8 mouse cellular contexts compared by ENCODE assay signal in genomic region chr8:70500386-70501301, GRCm38 (mm10). TPM values are rescaled to one million over a fixed set of nuclear protein-coding genes. Genes with fewer than 3 reads are reported as not detected.
A peak's percentile ranks its signal among the peaks of the same experiment; 100 is the strongest.
DNase-seq lines count a peak whose midpoint lies in the region; ATAC-seq and TF ChIP-seq lines count a peak whose summit lies in the region.

No protein-coding gene starts in this region.

- no peaks in the 10 kb centered on the region for H3K79me2 ChIP-seq in CH12.LX (replicated peaks; ENCODE audit: control insufficient read depth, extremely low read depth, insufficient read depth, poor library complexity, severe bottlenecking)

- TF ChIP-seq RAD21 in CH12.LX (IDR thresholded peaks at IDR 0.05; ENCODE audit: low read depth, low read length) = no peak

- WGBS in forebrain, embryonic 10.5 days = 6% methylated on average over 39 of the region's 39 CpGs
- WGBS in forebrain, embryonic 16.5 days = 5% methylated on average over 39 of the region's 39 CpGs
- WGBS in limb, embryonic 12.5 days = 14% methylated on average over 39 of the region's 39 CpGs
- 11% methylated on average over 39 of the region's 39 CpGs for WGBS in neural tube, embryonic 15.5 days

- dilution Hi-C loops in CH12.LX (cut with MboI; ENCODE audit: extremely low pct_ligation_motif_present, extremely low pct_unique_long_range_greater_than_20kb, low sequenced_read_pairs) = no loop called here

- no peak overlapping the region for H3K9ac ChIP-seq in forebrain, embryonic 16.5 days (replicated peaks; ENCODE audit: low read depth, low read length)
- no peak overlapping the region for H3K9ac ChIP-seq in CH12.LX (ENCODE audit: insufficient read depth, low read depth)
- peak overlapping the region; percentile 40; the same call in 1 of the 2 replicates for H3K9ac ChIP-seq in limb, embryonic 12.5 days (replicated peaks)
- H3K9ac ChIP-seq in neural tube, embryonic 15.5 days (replicated peaks) = no peak overlapping the region

- peaks cover 12% of the 10 kb centered on the region for H3K36me3 ChIP-seq in forebrain, embryonic 10.5 days (replicated peaks)
- H3K36me3 ChIP-seq in forebrain, embryonic 16.5 days (ENCODE audit: control insufficient read depth, insufficient read depth) = peaks cover 2% of the 10 kb centered on the region; the same call in 1 of the 2 replicates
- H3K36me3 ChIP-seq in CH12.LX (replicated peaks in 1 of 2; ENCODE audit: control insufficient read depth in 1 of 2, insufficient read depth in 1 of 2, low read length in 1 of 2) = peaks cover 0 to 21% of the 10 kb centered on the region in 2 experiments
- 0 out of 2 replicates have a peak, but pooled peaks cover 7% of the 10 kb centered on the region for H3K36me3 ChIP-seq in limb, embryonic 12.5 days
- H3K36me3 ChIP-seq in neural tube, embryonic 15.5 days = peaks cover 3% of the 10 kb centered on the region; the same call in 1 of the 2 replicates

- in situ Hi-C loops in CH12.LX (cut with MboI; ENCODE audit: low pct_ligation_motif_present, low pct_unique_long_range_greater_than_20kb, low sequenced_read_pairs) = loop anchor here (10.0 kb wide), 1 partner anchor 86 kb away; no protein-coding TSS in a partner anchor

- TF ChIP-seq EP300 in CH12.LX (IDR thresholded peaks at IDR 0.05; ENCODE audit: low read length) = no peak

- 0 out of 2 replicates have a peak overlapping the region, but pooled peaks have one; percentile 9 for H3K27ac ChIP-seq in forebrain, embryonic 10.5 days
- H3K27ac ChIP-seq in forebrain, embryonic 16.5 days (ENCODE audit: low read length) = no peak overlapping the region
- H3K27ac ChIP-seq in CH12.LX (ENCODE audit: insufficient read depth, low read depth) = no peak overlapping the region
- H3K27ac ChIP-seq in limb, embryonic 12.5 days = no peak overlapping the region
- H3K27ac ChIP-seq in neural tube, embryonic 15.5 days (replicated peaks) = no peak overlapping the region
- H3K27ac ChIP-seq in left cerebral cortex, adult 2 months = no peak overlapping the region

- no peak for DNase-seq in forebrain, embryonic 10.5 days (ENCODE audit: extremely low spot score, low spot score)
- DNase-seq in CH12.LX (ENCODE audit: extremely low read depth) = no peak
- no peak for DNase-seq in left cerebral cortex, adult 2 months (ENCODE audit: extremely low spot score in 1 of 2, low spot score in 2 of 2)
- no peak for DNase-seq in heart, postnatal 25 days (ENCODE audit: low spot score)

- TF ChIP-seq POLR2A in CH12.LX (IDR thresholded peaks at IDR 0.05; ENCODE audit: low read depth, low read length) = 0 out of 2 replicates have a peak, but pooled peaks have one; percentile 23

- H3K27me3 ChIP-seq in forebrain, embryonic 10.5 days (ENCODE audit: poor library complexity, severe bottlenecking) = peaks cover 93% of the 10 kb centered on the region
- H3K27me3 ChIP-seq in forebrain, embryonic 16.5 days (replicated peaks; ENCODE audit: control insufficient read depth, insufficient read depth, low read length) = peaks cover 68% of the 10 kb centered on the region
- H3K27me3 ChIP-seq in CH12.LX (replicated peaks) = peaks cover 39% of the 10 kb centered on the region
- H3K27me3 ChIP-seq in limb, embryonic 12.5 days = peaks cover 74% of the 10 kb centered on the region
- peaks cover 81% of the 10 kb centered on the region for H3K27me3 ChIP-seq in neural tube, embryonic 15.5 days (replicated peaks)

- no peaks in the 10 kb centered on the region for H3K9me3 ChIP-seq in forebrain, embryonic 10.5 days
- peaks cover 2% of the 10 kb centered on the region; the same call in 1 of the 2 replicates for H3K9me3 ChIP-seq in forebrain, embryonic 16.5 days (ENCODE audit: control insufficient read depth, low read length)
- no peaks in the 10 kb centered on the region for H3K9me3 ChIP-seq in CH12.LX (replicated peaks; ENCODE audit: low read length)
- no peaks in the 10 kb centered on the region for H3K9me3 ChIP-seq in limb, embryonic 12.5 days
- H3K9me3 ChIP-seq in neural tube, embryonic 15.5 days (replicated peaks) = no peaks in the 10 kb centered on the region

- no peak overlapping the region for H3K4me2 ChIP-seq in forebrain, embryonic 16.5 days (ENCODE audit: low read length)
- peak overlapping the region; percentile 47 for H3K4me2 ChIP-seq in CH12.LX (ENCODE audit: insufficient read depth, low read depth, poor library complexity, severe bottlenecking)
- peak overlapping the region; percentile 35 for H3K4me2 ChIP-seq in limb, embryonic 12.5 days
- H3K4me2 ChIP-seq in neural tube, embryonic 15.5 days = peak overlapping the region; percentile 46

- TF ChIP-seq CTCF in CH12.LX (conservative IDR thresholded peaks at IDR 0.05 in 1 of 2, IDR thresholded peaks at IDR 0.05 in 1 of 2; ENCODE audit: low read depth in 2 of 2, low read length in 2 of 2) = no peak
- no peak for TF ChIP-seq CTCF in left cerebral cortex, adult 2 months (IDR thresholded peaks at IDR 0.05)

- intact Hi-C loops in left cerebral cortex, adult 2 months (cut with DNase I) = loop anchor here (5.0 to 10.0 kb wide), 2 partner anchors 53 to 146 kb away; partner anchors contain the start of gene Upf1
- intact Hi-C loops in heart, postnatal 25 days (cut with DNase I) = loop anchor here (5.0 kb wide), 1 partner anchor 63 kb away; the partner anchor contains the start of gene Crtc1

- ATAC-seq in forebrain, embryonic 16.5 days = no peak
- ATAC-seq in erythroid progenitor cell, adult 5-6 weeks (replicated peaks; ENCODE audit: low FRiP score, poor library complexity, severe bottlenecking) = peak; percentile 63
- ATAC-seq in limb, embryonic 12.5 days (ENCODE audit: insufficient number of reproducible peaks, insufficient read depth, low FRiP score, low TSS enrichment, low read depth) = no peak
- ATAC-seq in neural tube, embryonic 15.5 days (ENCODE audit: low FRiP score) = no peak

- H3K4me1 ChIP-seq in forebrain, embryonic 10.5 days = peaks cover 69% of the 10 kb centered on the region
- H3K4me1 ChIP-seq in forebrain, embryonic 16.5 days (replicated peaks; ENCODE audit: control insufficient read depth, insufficient read depth, low read length) = peaks cover 27% of the 10 kb centered on the region
- H3K4me1 ChIP-seq in CH12.LX (ENCODE audit: control insufficient read depth in 1 of 2, insufficient read depth in 2 of 2) = peaks cover 2 to 50% of the 10 kb centered on the region in 2 experiments
- peaks cover 73% of the 10 kb centered on the region for H3K4me1 ChIP-seq in limb, embryonic 12.5 days (replicated peaks)
- peaks cover 54% of the 10 kb centered on the region for H3K4me1 ChIP-seq in neural tube, embryonic 15.5 days

- peak overlapping the region; percentile 37 for H3K4me3 ChIP-seq in forebrain, embryonic 10.5 days
- H3K4me3 ChIP-seq in forebrain, embryonic 16.5 days (replicated peaks; ENCODE audit: low read length) = no peak overlapping the region
- peak overlapping the region in 2 of 3 experiments; percentile 33 to 40 for H3K4me3 ChIP-seq in CH12.LX (replicated peaks in 1 of 3; ENCODE audit: low read depth in 2 of 3, low read length in 2 of 3, poor library complexity in 1 of 3)
- peak overlapping the region; percentile 19; the same call in 1 of the 2 replicates for H3K4me3 ChIP-seq in limb, embryonic 12.5 days (replicated peaks)
- H3K4me3 ChIP-seq in neural tube, embryonic 15.5 days (replicated peaks) = peak overlapping the region; percentile 24; the same call in 1 of the 2 replicates
- no peak overlapping the region for H3K4me3 ChIP-seq in left cerebral cortex, adult 2 months

RNA-seq across cellular contexts. Expression of gene Rex1bd, which starts 5.9 kb away (rescaled TPM):
- polyA plus RNA-seq in forebrain, embryonic 10.5 days (2016; fragmentation: Nextera tagmentation; extraction: Ambion mirVana) = 126 and 136 TPM in 2 replicates
- 149 and 157 TPM in 2 replicates for polyA plus RNA-seq in forebrain, embryonic 16.5 days (2015; fragmentation: Nextera tagmentation; extraction: Ambion mirVana)
- 87.3 and 90.0 TPM in 2 replicates for total RNA-seq in CH12.LX (2012; rRNA removed)
- total RNA-seq in CH12.LX (2014; rRNA removed) = 43.3 and 47.8 TPM in 2 replicates
- 38.4 and 59.9 TPM in 2 replicates for polyA plus RNA-seq in CH12.LX (2012; ENCODE audit: insufficient read length, low read depth)
- 22.3 TPM in 1 of 2 replicates, not detected in the other for total RNA-seq in erythroid progenitor cell, adult 5-6 weeks (2015; ENCODE audit: low replicate concordance)
- 17.8 and 19.6 TPM in 2 replicates for total RNA-seq in erythroid progenitor cell, adult 5-6 weeks (2017; ENCODE audit: low replicate concordance)
- polyA plus RNA-seq in limb, embryonic 12.5 days (2016; fragmentation: Nextera tagmentation; extraction: Ambion mirVana) = 142 and 151 TPM in 2 replicates
- 165 and 181 TPM in 2 replicates for polyA plus RNA-seq in neural tube, embryonic 15.5 days (2015; fragmentation: Nextera tagmentation; extraction: Ambion mirVana)
- total RNA-seq in left cerebral cortex, adult 2 months (2021) = 100 to 1,000 TPM; 108 to 110 TPM
- total RNA-seq in heart, postnatal 25 days (2021) = 100 to 1,000 TPM; 102 TPM

RNA-seq across cellular contexts. Expression of gene Crlf1, which starts 7.7 kb away (rescaled TPM):
- 34.1 and 48.4 TPM in 2 replicates for polyA plus RNA-seq in forebrain, embryonic 10.5 days (2016; fragmentation: Nextera tagmentation; extraction: Ambion mirVana)
- polyA plus RNA-seq in forebrain, embryonic 16.5 days (2015; fragmentation: Nextera tagmentation; extraction: Ambion mirVana) = 6.1 and 8.2 TPM in 2 replicates
- total RNA-seq in CH12.LX (2012; rRNA removed) = 1.1 and 1.2 TPM in 2 replicates
- 0.42 TPM in 2 replicates for total RNA-seq in CH12.LX (2014; rRNA removed)
- 0.44 and 0.78 TPM in 2 replicates for polyA plus RNA-seq in CH12.LX (2012; ENCODE audit: insufficient read length, low read depth)
- total RNA-seq in erythroid progenitor cell, adult 5-6 weeks (2015; ENCODE audit: low replicate concordance) = not detected in 2 replicates
- 1.4 TPM in 1 of 2 replicates, not detected in the other for total RNA-seq in erythroid progenitor cell, adult 5-6 weeks (2017; ENCODE audit: low replicate concordance)
- 82.4 and 105 TPM in 2 replicates for polyA plus RNA-seq in limb, embryonic 12.5 days (2016; fragmentation: Nextera tagmentation; extraction: Ambion mirVana)
- 7.9 and 8.7 TPM in 2 replicates for polyA plus RNA-seq in neural tube, embryonic 15.5 days (2015; fragmentation: Nextera tagmentation; extraction: Ambion mirVana)
- 1 to 10 TPM; 2.6 to 3.0 TPM for total RNA-seq in left cerebral cortex, adult 2 months (2021)
- total RNA-seq in heart, postnatal 25 days (2021) = under 1 TPM; 0.34 to 0.81 TPM

RNA-seq across cellular contexts. Expression of gene Uba52, which starts 10.0 kb away (rescaled TPM):
- 879 and 899 TPM in 2 replicates for polyA plus RNA-seq in forebrain, embryonic 10.5 days (2016; fragmentation: Nextera tagmentation; extraction: Ambion mirVana)
- 660 and 697 TPM in 2 replicates for polyA plus RNA-seq in forebrain, embryonic 16.5 days (2015; fragmentation: Nextera tagmentation; extraction: Ambion mirVana)
- total RNA-seq in CH12.LX (2012; rRNA removed) (3,341 and 3,407 TPM in 2 replicates), CH12.LX (2014; rRNA removed) (1,091 and 1,181 TPM in 2 replicates)
- 1,199 and 1,372 TPM in 2 replicates for polyA plus RNA-seq in CH12.LX (2012; ENCODE audit: insufficient read length, low read depth)
- 1,194 and 1,251 TPM in 2 replicates for total RNA-seq in erythroid progenitor cell, adult 5-6 weeks (2015; ENCODE audit: low replicate concordance)
- 418 and 1,480 TPM in 2 replicates for total RNA-seq in erythroid progenitor cell, adult 5-6 weeks (2017; ENCODE audit: low replicate concordance)
- polyA plus RNA-seq in limb, embryonic 12.5 days (2016; fragmentation: Nextera tagmentation; extraction: Ambion mirVana) = 882 and 891 TPM in 2 replicates
- polyA plus RNA-seq in neural tube, embryonic 15.5 days (2015; fragmentation: Nextera tagmentation; extraction: Ambion mirVana) = 653 and 714 TPM in 2 replicates
- 100 to 1,000 TPM; 788 to 861 TPM for total RNA-seq in left cerebral cortex, adult 2 months (2021)
- total RNA-seq in heart, postnatal 25 days (2021) = 1,000 to 10,000 TPM; 1,533 to 1,573 TPM

RNA-seq across cellular contexts. Expression of gene Tmem59l, which starts 13.5 kb away (rescaled TPM):
- polyA plus RNA-seq in forebrain, embryonic 10.5 days (2016; fragmentation: Nextera tagmentation; extraction: Ambion mirVana) = 16.7 and 19.5 TPM in 2 replicates
- 74.9 and 90.8 TPM in 2 replicates for polyA plus RNA-seq in forebrain, embryonic 16.5 days (2015; fragmentation: Nextera tagmentation; extraction: Ambion mirVana)
- total RNA-seq in CH12.LX (2012; rRNA removed) (not detected in 2 replicates), CH12.LX (2014; rRNA removed) (not detected in 2 replicates)
- not detected in 2 replicates for polyA plus RNA-seq in CH12.LX (2012; ENCODE audit: insufficient read length, low read depth)
- total RNA-seq in erythroid progenitor cell, adult 5-6 weeks (2015; ENCODE audit: low replicate concordance) = 3.2 TPM in 1 of 2 replicates, not detected in the other
- not detected in 2 replicates for total RNA-seq in erythroid progenitor cell, adult 5-6 weeks (2017; ENCODE audit: low replicate concordance)
- polyA plus RNA-seq in limb, embryonic 12.5 days (2016; fragmentation: Nextera tagmentation; extraction: Ambion mirVana) = 17.5 and 22.1 TPM in 2 replicates
- 153 and 188 TPM in 2 replicates for polyA plus RNA-seq in neural tube, embryonic 15.5 days (2015; fragmentation: Nextera tagmentation; extraction: Ambion mirVana)
- 100 to 1,000 TPM; 295 to 302 TPM for total RNA-seq in left cerebral cortex, adult 2 months (2021)
- not detected for total RNA-seq in heart, postnatal 25 days (2021)

RNA-seq across cellular contexts. Expression of gene Klhl26, which starts 23.9 kb away (rescaled TPM):
- 19.9 and 20.2 TPM in 2 replicates for polyA plus RNA-seq in forebrain, embryonic 10.5 days (2016; fragmentation: Nextera tagmentation; extraction: Ambion mirVana)
- polyA plus RNA-seq in forebrain, embryonic 16.5 days (2015; fragmentation: Nextera tagmentation; extraction: Ambion mirVana) = 23.1 and 26.2 TPM in 2 replicates
- total RNA-seq in CH12.LX (2012; rRNA removed) (10.2 and 15.6 TPM in 2 replicates), CH12.LX (2014; rRNA removed) (3.7 and 4.7 TPM in 2 replicates)
- polyA plus RNA-seq in CH12.LX (2012; ENCODE audit: insufficient read length, low read depth) = 4.9 and 6.0 TPM in 2 replicates
- 5.0 and 10.1 TPM in 2 replicates for total RNA-seq in erythroid progenitor cell, adult 5-6 weeks (2015; ENCODE audit: low replicate concordance)
- 4.0 and 5.1 TPM in 2 replicates for total RNA-seq in erythroid progenitor cell, adult 5-6 weeks (2017; ENCODE audit: low replicate concordance)
- polyA plus RNA-seq in limb, embryonic 12.5 days (2016; fragmentation: Nextera tagmentation; extraction: Ambion mirVana) = 26.8 and 27.3 TPM in 2 replicates
- polyA plus RNA-seq in neural tube, embryonic 15.5 days (2015; fragmentation: Nextera tagmentation; extraction: Ambion mirVana) = 33.3 and 35.0 TPM in 2 replicates
- 10 to 100 TPM; 43.7 to 44.4 TPM for total RNA-seq in left cerebral cortex, adult 2 months (2021)
- total RNA-seq in heart, postnatal 25 days (2021) = 1 to 10 TPM; 7.6 to 7.7 TPM

Comparison
In these comparisons a context has a peak if more than half of its experiments do, and no peak if none do; other contexts are left out.
1. H3K4me3 ChIP-seq: peak in forebrain, embryonic 10.5 days (single experiment), CH12.LX (2 of 3), limb, embryonic 12.5 days (single experiment) and neural tube, embryonic 15.5 days (single experiment); none in forebrain, embryonic 16.5 days (single experiment) and left cerebral cortex, adult 2 months (single experiment).